Mouse (Mus musculus) cortical plate, adult 2 months (tissue): ENCODE results near the gene St3gal3. TPM values are rescaled to one million over a fixed set of nuclear protein-coding genes. Genes with fewer than 3 reads are reported as not detected.

Experiments
- H3K27ac ChIP-seq: fragments of 200-500 bp; 2 replicates; pipeline ENCODE4 v1.5.1; 2012; ENCODE audit warnings: low read length, control low read depth, inconsistent platforms; ENCODE audit not compliant: insufficient read depth
- H3K4me1 ChIP-seq: fragments of 200-500 bp; 2 replicates; pipeline ENCODE4 v1.6.1; 2011; ENCODE audit warnings: low read length; ENCODE audit not compliant: control insufficient read depth, insufficient read depth
- H3K4me3 ChIP-seq: fragments of 200-500 bp; 2 replicates; pipeline ENCODE4 v1.5.1; 2011; ENCODE audit warnings: mild to moderate bottlenecking, low read length, control low read depth; ENCODE audit not compliant: insufficient read depth
- CTCF ChIP-seq: fragments of 200-500 bp; IDR thresholded peaks from 2 replicates; pipeline ENCODE4 v1.5.1; 2011; ENCODE audit warnings: mild to moderate bottlenecking, control low read depth, low read length; ENCODE audit not compliant: insufficient read depth; ENCODE audit errors: extremely low read depth
- POLR2A ChIP-seq: fragments of 200-500 bp; IDR thresholded peaks from 2 replicates; pipeline ENCODE4 v1.6.1; 2011; ENCODE audit warnings: mild to moderate bottlenecking, low read length, control low read depth; ENCODE audit not compliant: insufficient read depth; ENCODE audit errors: extremely low read depth
- polyA plus RNA-seq: library from polyadenylated mRNA; depleted of rRNA; stranded (reverse); fragments of >200 nt; gene quantifications from 2 replicates; pipeline ENCODE4 v1.2.3, GENCODE M21; 2012

St3gal3 gene
- polyA plus RNA-seq, 1 experiment = 52.3 TPM

DNA sequence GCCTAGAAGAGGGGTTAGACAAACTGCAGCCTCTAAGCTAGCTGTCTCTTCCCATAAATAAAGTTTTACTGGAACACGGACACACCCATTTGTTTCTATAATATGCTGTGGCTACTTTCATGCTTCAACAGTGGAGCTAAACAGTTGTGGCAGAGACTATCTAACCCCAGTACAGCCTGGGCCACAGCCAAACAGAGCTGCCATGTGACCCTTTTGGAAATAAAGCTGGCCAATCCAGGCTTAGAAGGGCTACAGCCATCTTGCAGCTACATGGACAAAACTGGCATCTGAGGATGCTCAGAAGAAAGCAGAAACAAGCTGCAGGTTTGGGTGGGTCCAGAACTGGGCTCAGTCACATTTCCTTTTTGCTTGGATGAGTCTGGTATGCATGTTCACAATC is 158.9 kb downstream of the St3gal3 start:
- H3K4me1 ChIP-seq = peaks cover 3% of the 10 kb centered on the region; the same call in 1 of the 2 replicates
- H3K27ac ChIP-seq = no peak overlapping the region
- no peak for TF ChIP-seq CTCF
- no peak for TF ChIP-seq POLR2A
- no peak overlapping the region for H3K4me3 ChIP-seq

DNA sequence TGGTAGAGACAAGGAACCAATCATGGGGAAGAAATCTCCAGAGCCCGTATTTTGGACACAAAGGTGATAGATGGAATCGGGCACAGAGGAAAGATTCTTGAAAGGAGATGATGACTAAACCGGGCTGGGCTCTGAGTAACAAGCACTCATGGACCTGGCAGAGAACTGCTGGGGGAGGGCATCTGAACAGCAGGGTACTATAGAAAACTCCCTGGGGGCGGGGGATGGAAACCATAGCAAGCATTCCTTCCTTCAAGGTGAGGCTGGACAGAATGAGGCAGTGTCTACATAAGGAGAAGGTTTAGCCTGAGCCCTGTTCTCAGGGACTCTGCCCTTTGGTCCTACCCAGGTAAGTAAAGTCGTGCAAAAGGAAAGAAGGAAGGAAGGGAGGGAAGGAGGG is 160.0 kb downstream of the St3gal3 start:
- Histone ChIP-seq H3K27ac (no peak overlapping the region), H3K4me1 (peaks cover 3% of the 10 kb centered on the region; the same call in 1 of the 2 replicates), H3K4me3 (no peak overlapping the region)
- no peak for TF ChIP-seq CTCF
- TF ChIP-seq POLR2A = no peak

DNA sequence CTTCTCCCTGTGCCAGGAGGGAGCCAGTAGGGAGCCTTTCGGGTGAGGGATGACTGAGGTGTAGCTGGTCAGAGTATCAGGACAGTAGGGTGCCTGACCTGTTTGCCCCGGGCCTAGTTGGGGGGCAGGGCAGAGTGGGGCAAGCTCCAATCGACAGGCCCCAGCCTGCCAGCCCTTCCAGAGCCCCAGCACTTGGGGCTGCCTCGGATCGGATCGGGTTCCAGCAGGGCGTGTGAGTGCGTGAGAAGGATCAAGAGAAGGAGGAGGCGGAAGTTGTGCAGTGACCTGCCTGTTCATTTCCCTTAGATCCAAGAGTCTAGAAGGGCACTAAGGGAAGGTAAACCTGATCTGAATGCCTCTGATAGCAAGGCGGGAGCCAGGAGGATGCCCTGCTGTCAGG is 161.7 kb downstream of the St3gal3 start:
- H3K27ac ChIP-seq = no peak overlapping the region
- TF ChIP-seq CTCF (no peak), POLR2A (no peak)
- H3K4me1 ChIP-seq = peaks cover 3% of the 10 kb centered on the region; the same call in 1 of the 2 replicates
- no peak overlapping the region for H3K4me3 ChIP-seq

DNA sequence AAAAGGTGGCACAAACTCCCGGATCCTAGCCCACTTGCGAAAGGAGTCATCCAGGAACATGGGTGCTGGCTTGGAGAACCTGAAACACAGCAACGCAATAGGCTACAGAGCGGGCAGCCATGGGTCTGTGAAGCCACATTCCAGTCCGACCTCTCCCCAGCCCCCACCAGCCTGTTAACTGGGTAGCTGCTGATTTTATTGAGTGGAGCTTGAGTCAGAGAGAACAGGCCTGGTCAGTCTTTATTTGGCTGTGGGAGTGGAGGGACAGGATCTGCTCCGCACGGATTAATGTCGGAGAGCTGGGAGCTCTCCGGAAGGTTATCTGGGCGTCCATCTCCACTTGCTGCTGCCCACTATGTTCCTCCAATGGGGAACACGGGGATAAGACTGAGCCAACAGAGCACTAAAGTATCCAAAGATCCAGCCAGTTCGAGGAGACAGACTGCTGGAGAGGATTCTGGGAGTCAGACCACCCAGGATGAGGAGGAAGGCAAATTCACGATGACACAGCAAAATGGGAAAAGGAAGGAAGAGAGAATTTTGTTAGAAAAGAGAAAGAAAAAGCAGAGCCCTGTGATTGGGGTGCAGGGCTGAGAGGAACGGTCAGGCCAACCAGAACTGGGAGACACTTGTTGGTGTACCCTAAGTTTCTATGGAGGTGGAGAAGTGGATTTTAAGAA is 170.2 kb downstream of the St3gal3 start:
- Histone ChIP-seq H3K27ac (no peak overlapping the region), H3K4me1 (no peaks in the 10 kb centered on the region), H3K4me3 (no peak overlapping the region)
- no peak for TF ChIP-seq POLR2A

DNA sequence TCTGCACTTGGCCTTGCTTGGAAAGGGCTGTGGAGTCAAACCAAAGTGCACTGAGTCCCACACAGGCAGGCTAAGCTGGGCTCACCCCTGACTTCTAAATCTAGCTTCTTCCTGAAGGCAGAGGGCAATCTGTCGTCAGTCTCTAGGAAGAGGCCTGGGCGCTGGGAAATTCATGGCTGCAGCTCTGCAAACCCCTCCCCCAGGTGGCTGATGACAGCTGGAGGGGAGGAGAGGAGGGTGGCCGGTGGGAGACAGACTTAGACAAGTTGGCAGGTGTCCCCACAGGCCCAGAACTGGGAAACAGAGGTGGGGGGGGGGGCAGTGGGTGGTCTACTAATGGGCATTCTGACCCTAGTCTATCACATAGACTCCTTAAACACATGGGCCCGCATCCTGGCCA is 177.2 kb downstream of the St3gal3 start:
- H3K27ac ChIP-seq = no peak overlapping the region
- no peaks in the 10 kb centered on the region for H3K4me1 ChIP-seq
- TF ChIP-seq CTCF = no peak
- no peak for TF ChIP-seq POLR2A
- H3K4me3 ChIP-seq = no peak overlapping the region

DNA sequence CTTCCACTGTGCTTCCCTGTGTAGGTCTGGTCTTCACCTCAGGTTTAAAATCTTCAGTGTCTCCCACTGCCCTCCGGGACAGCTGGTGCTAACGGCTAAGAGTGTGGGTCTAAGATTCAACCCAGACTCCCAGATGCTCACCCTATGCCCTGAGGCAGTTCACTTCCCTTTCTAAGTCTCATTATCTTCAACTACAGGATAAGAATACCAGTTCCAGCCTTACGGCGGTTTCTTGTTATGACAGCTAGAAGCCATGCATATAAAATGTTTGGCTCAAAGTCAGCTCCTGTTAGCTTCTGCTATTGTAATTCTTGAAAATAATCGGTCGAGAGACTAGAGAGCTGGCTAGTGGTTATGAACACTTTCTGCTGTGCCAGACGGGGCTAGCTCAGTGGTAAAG is 187.2 kb downstream of the St3gal3 start:
- TF ChIP-seq CTCF (no peak), POLR2A (no peak)
- Histone ChIP-seq H3K27ac (no peak overlapping the region), H3K4me3 (no peak overlapping the region), H3K4me1 (no peaks in the 10 kb centered on the region)

DNA sequence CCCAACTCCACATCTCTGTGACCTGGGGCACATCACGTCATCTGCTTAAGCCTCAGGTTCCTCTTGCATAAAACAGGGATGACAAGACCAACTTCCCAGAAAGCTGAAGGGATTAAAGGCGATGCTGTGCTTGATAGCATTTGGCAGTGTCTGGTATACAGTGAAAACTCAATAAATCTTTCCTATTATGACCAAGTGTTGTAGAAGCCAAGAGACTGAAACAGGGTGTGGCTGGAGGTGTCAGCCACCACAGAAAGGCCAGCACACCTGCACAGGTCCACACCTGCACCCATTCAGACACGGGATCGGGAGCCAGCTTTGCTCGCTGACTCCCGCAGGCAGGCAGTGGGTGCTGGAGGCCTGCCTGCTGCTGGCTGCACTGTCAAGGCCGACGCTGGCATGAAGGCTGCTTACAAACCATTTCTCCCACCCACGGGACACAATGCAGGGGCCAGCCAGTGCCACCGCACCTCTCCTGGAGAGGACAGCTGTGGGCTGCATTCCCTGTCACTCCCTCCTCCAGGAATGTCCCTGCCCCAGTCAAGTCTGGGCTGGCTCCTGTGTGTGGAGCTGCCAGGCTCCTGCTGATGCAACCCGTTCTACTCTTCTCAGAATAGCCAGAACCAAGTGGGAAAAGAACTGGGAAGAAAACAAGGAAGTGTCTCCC is 187.9 kb downstream of the St3gal3 start:
- TF ChIP-seq POLR2A (no peak), CTCF (no peak)
- no peak overlapping the region for H3K4me3 ChIP-seq
- H3K4me1 ChIP-seq = no peaks in the 10 kb centered on the region
- no peak overlapping the region for H3K27ac ChIP-seq

DNA sequence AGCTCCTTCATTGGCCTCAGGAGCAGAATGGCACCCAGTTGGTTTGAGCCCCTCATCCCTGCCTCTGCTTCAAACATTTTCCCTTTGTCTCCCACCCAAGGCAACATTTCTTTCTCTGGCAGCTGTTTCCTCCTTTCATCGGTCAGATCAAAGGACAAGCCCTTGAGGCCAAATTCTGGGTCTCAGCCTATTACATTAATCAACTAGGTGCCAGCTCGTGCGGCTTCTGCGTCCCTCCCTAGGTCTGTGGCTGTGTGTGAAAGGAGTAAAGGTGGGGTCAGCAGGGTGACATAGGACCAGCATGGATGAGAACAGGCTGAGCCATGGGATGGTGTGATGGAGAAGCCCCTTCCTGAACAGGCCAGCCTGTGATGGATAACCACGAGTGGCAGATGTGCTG is 191.4 kb downstream of the St3gal3 start:
- Histone ChIP-seq H3K4me3 (no peak overlapping the region), H3K4me1 (no peaks in the 10 kb centered on the region), H3K27ac (no peak overlapping the region)
- TF ChIP-seq POLR2A (no peak), CTCF (no peak)

DNA sequence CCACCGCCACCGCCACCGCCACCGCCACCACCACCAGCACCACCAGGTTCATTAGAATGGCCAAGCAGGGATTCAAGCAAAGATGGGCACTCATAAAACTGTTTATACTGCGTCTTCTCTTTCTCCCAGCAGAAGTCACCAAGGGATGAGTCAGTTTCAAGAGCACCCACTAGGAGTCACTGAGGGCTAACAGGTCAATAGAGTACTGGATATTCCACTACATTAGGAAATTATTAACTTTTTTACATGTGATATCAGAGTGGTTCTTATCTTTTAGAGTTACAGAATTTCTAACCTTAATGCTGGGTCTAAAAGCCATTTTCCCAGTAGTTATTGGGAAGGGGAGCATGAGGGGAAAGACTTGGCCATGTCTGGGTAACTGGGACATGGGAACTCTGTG is 197.8 kb downstream of the St3gal3 start:
- Histone ChIP-seq H3K4me3 (no peak overlapping the region), H3K4me1 (no peaks in the 10 kb centered on the region), H3K27ac (no peak overlapping the region)
- TF ChIP-seq POLR2A (no peak), CTCF (no peak)

DNA sequence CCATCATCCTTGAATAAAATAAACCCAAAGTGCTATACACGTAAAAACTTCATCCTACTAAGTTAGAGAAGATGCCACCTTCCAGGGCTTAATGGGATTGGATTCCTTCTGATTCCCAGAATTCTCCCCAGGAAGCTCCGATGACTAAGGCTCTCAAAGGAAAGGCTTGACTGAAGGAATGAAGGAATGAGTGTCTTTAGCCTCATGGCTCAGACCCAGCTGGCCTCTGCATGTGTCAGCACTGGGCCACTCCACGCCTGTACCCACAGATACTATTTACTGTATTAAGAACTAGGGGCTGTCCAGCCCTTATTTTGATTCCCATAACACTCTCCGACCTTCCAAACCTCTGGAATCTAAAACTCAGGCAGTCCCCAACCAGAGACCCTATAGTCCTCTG is 200.6 kb downstream of the St3gal3 start:
- TF ChIP-seq POLR2A = no peak
- TF ChIP-seq CTCF = no peak
- Histone ChIP-seq H3K4me3 (no peak overlapping the region), H3K4me1 (no peaks in the 10 kb centered on the region)

More for the DNA sequence above, 200.6 kb downstream of the St3gal3 start:
- no peak overlapping the region for H3K27ac ChIP-seq
